Mouse (Mus musculus) liver, adult 2 months (tissue): ENCODE results near the gene Alg12. TPM values are rescaled to one million over a fixed set of nuclear protein-coding genes. Genes with fewer than 3 reads are reported as not detected.
A peak's percentile ranks its signal among the peaks of the same experiment; 100 is the strongest.

ENCODE experiments used
- DNase-seq: peaks from one replicate; pipeline ENCODE4 v3.0.0-alpha.2; 2011; ENCODE audit warnings: low read depth, low spot score; ENCODE audit errors: extremely low read depth
- H3K27ac ChIP-seq: fragments of 200-500 bp; replicated peaks from 2 replicates; pipeline ENCODE4 v1.5.1; 2012; ENCODE audit warnings: low read depth, mild to moderate bottlenecking, control low read depth, inconsistent platforms, low read length; ENCODE audit not compliant: insufficient read depth
- H3K27me3 ChIP-seq: fragments of 200-500 bp; 2 replicates; pipeline ENCODE4 v1.6.1; 2012; ENCODE audit warnings: mild to moderate bottlenecking, moderate library complexity, low read length, inconsistent platforms; ENCODE audit not compliant: control insufficient read depth, insufficient read depth
- H3K36me3 ChIP-seq: fragments of 200-500 bp; 2 replicates; pipeline ENCODE4 v1.6.1; 2012; ENCODE audit warnings: low read length, inconsistent platforms; ENCODE audit not compliant: control insufficient read depth, insufficient read depth
- H3K4me1 ChIP-seq: fragments of 200-500 bp; 2 replicates; pipeline ENCODE4 v1.6.1; 2011; ENCODE audit warnings: low read length; ENCODE audit not compliant: control insufficient read depth, insufficient read depth
- H3K4me3 ChIP-seq: fragments of 200-500 bp; 2 replicates; pipeline ENCODE4 v1.5.1; 2011; ENCODE audit warnings: low read depth, mild to moderate bottlenecking, control low read depth, low read length, moderate library complexity; ENCODE audit not compliant: insufficient read depth
- H3K79me2 ChIP-seq: fragments of 200-500 bp; 2 replicates; pipeline ENCODE4 v1.6.1; 2012; ENCODE audit warnings: inconsistent platforms, mild to moderate bottlenecking, low read length, moderate library complexity; ENCODE audit not compliant: control insufficient read depth, insufficient read depth
- H3K9ac ChIP-seq: fragments of 200-500 bp; 2 replicates; pipeline ENCODE4 v1.6.1; 2012; ENCODE audit warnings: low read depth, mild to moderate bottlenecking, control low read depth, inconsistent platforms, low read length
- CTCF ChIP-seq: fragments of 200-500 bp; IDR thresholded peaks from 2 replicates; pipeline ENCODE4 v1.5.1; 2011; ENCODE audit warnings: low read depth, low read length, control low read depth
- POLR2A ChIP-seq: fragments of 200-500 bp; IDR thresholded peaks from 2 replicates; pipeline ENCODE4 v1.6.1; 2011; ENCODE audit warnings: low read length, control low read depth; ENCODE audit not compliant: insufficient read depth; ENCODE audit errors: extremely low read depth
- WGBS: fragments of 180-500 bp; shearing (Covaris S2); methylation state at CpG from one replicate; pipeline ENCODE4 v1.1.7; 2018; 5-methylcytosine and 5-hydroxymethylcytosine counted together
- polyA plus RNA-seq: library from polyadenylated mRNA; depleted of rRNA; stranded (reverse); fragments of >200 nt; gene quantifications from 2 replicates; pipeline ENCODE4 v1.2.3, GENCODE M21; 2012; rRNA removed
- total RNA-seq: library from RNA; depleted of rRNA; stranded (reverse); fragments of >200 nt; gene quantifications from 2 replicates; pipeline ENCODE4 v1.2.3, GENCODE M21; 2014; rRNA removed

Gene Alg12
- total RNA-seq (4.9 and 5.8 TPM in 2 replicates), polyA plus RNA-seq (9.4 and 14.4 TPM in 2 replicates)

GRCm38 (mm10) chr15:88819026-88819905, at the start of gene Alg12, which contains the start of gene Creld2:
Gene Alg12, minus strand, starts transcription at chr15:88819318.
Gene Creld2, plus strand, starts transcription at chr15:88819646.
- H3K79me2 ChIP-seq = peaks cover 10% of the 10 kb centered on the region
- H3K27ac ChIP-seq = peak within 1 kb of the TSS; percentile 69; the same call in 1 of the 2 replicates
- peaks cover 22% of the 10 kb centered on the region for H3K4me1 ChIP-seq
- peak; percentile 94 for DNase-seq
- H3K27me3 ChIP-seq = no peaks in the 10 kb centered on the region
- TF ChIP-seq POLR2A = peak; percentile 68
- no peak for TF ChIP-seq CTCF
- H3K4me3 ChIP-seq = peak within 1 kb of the TSS; percentile 87
- peak within 1 kb of the TSS; percentile 88 for H3K9ac ChIP-seq
- peaks cover 16% of the 10 kb centered on the region; the same call in 1 of the 2 replicates for H3K36me3 ChIP-seq
- under 1% methylated on average over 88 of the region's 88 CpGs for WGBS

- peaks cover 9% of the 10 kb centered on the region for H3K79me2 ChIP-seq
- no peak overlapping the region for H3K4me3 ChIP-seq
- peaks cover 41% of the 10 kb centered on the region for H3K4me1 ChIP-seq
- no peaks in the 10 kb centered on the region for H3K27me3 ChIP-seq
- 65% methylated on average over 6 of the region's 6 CpGs for WGBS
- peak overlapping the region; percentile 27 for H3K9ac ChIP-seq
- peaks cover 18% of the 10 kb centered on the region for H3K36me3 ChIP-seq
- TF ChIP-seq CTCF (no peak), POLR2A (no peak)
- H3K27ac ChIP-seq = peak overlapping the region; percentile 88
- peak; percentile 95 for DNase-seq
These were observed 49.1 kb upstream of the Alg12 start for GRCm38 (mm10) chr15:88868024-88868742.

GRCm38 (mm10) chr15:88867368-88868023, 48.4 kb upstream of the Alg12 start:
- TF ChIP-seq CTCF = no peak
- TF ChIP-seq POLR2A = no peak
- Histone ChIP-seq H3K79me2 (peaks cover 16% of the 10 kb centered on the region), H3K27ac (peak overlapping the region; percentile 88), H3K9ac (peak overlapping the region; percentile 61), H3K27me3 (no peaks in the 10 kb centered on the region), H3K36me3 (peaks cover 18% of the 10 kb centered on the region), H3K4me3 (no peak overlapping the region), H3K4me1 (peaks cover 41% of the 10 kb centered on the region)
- peak; percentile 98 for DNase-seq
- 2% methylated on average over 5 of the region's 5 CpGs for WGBS

GRCm38 (mm10) chr15:88866934-88867356, 47.8 kb upstream of the Alg12 start:
- peaks cover 41% of the 10 kb centered on the region for H3K4me1 ChIP-seq
- H3K9ac ChIP-seq = peak overlapping the region; percentile 61
- H3K27me3 ChIP-seq = no peaks in the 10 kb centered on the region
- no peak for DNase-seq
- H3K36me3 ChIP-seq = peaks cover 18% of the 10 kb centered on the region
- peaks cover 18% of the 10 kb centered on the region for H3K79me2 ChIP-seq
- TF ChIP-seq CTCF (no peak), POLR2A (0 out of 2 replicates have a peak, but pooled peaks have one; percentile 29)
- WGBS = 8% methylated on average over 7 of the region's 7 CpGs
- peak overlapping the region; percentile 88 for H3K27ac ChIP-seq
- no peak overlapping the region for H3K4me3 ChIP-seq

- Histone ChIP-seq H3K9ac (peak overlapping the region; percentile 61), H3K4me1 (peaks cover 41% of the 10 kb centered on the region), H3K27ac (peak overlapping the region; percentile 88), H3K27me3 (no peaks in the 10 kb centered on the region), H3K79me2 (peaks cover 18% of the 10 kb centered on the region), H3K4me3 (no peak overlapping the region), H3K36me3 (peaks cover 18% of the 10 kb centered on the region)
- TF ChIP-seq POLR2A (0 out of 2 replicates have a peak, but pooled peaks have one; percentile 9), CTCF (no peak)
- WGBS = 50% methylated on average over 4 of the region's 4 CpGs
- DNase-seq = peak; percentile 44
These were observed 47.0 kb upstream of the Alg12 start for GRCm38 (mm10) chr15:88865888-88866695.
